Mouse (Mus musculus): Measurements from ENCODE around the gene Pa2g4.
"Not testable (repeated sequence)": the region's sequence is repeated elsewhere in the genome, so short reads cannot be mapped to it uniquely, and the experiment has no call there.

The Pa2g4 gene

DNA sequence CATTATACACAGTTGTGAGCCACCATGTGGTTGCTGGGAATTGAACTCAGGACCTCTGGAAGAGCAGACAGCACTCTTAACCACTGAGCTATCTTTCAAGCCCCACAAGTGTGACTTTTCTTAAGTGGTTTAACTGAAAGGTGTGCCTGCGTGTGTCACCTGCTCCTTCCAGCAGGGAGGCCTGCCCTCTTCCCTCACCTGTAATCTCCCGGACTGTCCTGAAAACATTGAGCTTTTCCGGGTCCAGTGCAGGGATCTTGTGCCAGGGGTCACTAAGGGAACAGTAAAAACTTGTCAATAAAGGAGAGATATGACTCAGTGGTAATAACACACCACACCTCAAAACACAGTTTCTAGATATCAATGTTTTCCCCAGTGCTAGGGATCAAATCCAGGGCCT lies 13.5 kb upstream of the Pa2g4 start:
- no peak for DNase-seq (ENCODE audit: low spot score in 2 of 2)

DNA sequence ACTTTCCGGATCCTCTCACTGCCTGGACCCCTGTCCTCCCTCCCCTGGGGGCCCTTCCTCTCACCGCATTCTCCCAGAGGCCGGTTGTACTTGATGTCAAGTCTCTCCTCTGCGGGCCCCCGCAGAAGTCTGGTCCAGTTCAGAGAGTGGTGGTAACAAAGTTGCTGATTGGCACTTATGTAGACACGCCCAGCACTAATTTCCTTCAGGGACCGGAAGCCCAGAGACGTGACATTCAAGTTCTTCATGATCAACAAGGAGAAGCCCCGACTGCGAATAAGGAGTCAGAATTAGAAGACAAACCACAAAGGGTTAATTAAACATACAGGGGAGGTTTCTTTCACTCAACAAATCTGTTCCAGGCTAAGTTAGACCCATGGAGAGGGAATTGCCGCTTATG lies 12.5 kb upstream of the Pa2g4 start:
- DNase-seq (ENCODE audit: low spot score in 2 of 2), result no peak

DNA sequence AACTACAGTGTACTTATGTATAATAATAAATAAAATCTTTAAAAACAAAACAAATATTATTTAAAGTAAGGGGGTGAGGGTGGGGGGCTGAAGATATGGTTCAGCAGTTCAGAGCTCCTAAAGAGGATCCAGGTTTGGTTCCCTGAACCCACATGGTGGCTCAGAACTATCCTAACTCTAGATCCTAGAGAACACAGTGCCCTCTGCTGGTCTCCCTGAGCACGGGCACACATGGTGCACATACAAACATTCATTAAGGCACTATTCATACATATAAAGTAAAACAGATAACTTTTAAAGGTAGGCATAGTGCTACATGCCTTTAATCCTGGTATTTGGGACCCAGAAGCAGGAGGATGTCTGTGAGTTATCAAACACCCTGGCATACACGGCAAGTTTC lies 9.3 kb upstream of the Pa2g4 start:
- DNase-seq (ENCODE audit: low spot score in 2 of 2), result no peak

DNA sequence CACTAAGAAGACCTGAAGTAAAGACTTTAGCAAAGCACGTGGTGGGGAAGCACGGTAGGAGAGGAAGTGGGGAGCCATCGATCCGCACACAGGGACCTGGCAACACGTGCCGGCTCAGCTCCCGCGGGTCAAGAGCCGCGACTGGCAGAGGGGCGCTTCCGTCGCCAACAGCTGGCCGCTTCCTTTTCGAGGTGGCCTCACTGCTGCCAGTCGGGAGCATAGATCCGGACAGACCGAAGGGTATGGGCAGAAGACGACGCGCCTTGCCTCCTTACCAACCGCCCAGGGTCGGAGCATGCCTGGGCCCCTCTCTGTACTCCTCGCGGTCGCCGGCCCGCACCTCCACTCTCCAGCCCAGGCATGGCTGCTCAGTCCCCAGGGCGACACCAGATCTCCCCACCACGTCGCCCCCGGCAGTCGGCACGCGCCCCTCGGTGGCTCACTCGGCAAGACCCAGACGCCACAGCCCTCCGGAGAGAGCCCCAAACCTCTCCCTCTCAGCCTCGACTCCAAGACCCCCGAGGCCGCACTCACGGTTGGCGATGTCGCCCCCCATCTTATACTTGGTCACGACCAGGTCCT lies 490 bp downstream of the Pa2g4 start:
- no peak for DNase-seq (ENCODE audit: low spot score in 2 of 2)

DNA sequence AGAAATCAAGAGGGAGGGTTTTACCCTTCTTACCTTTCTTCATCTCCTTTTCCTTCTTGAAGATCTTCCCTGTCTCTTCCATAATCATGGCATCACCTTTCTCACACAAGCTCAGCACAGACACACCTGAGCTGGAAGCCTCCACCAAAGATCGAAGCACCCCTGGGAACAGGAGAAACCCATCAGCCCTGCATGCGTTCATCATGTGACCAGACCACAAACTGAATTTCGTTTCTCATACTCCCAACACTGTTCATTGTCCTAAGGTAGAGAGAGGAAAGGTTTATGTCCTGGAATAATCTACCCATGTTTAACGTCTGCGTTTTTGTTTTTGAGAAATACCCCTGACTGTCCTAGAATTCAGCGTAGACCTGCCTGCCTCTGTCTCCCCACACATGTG lies 2.2 kb downstream of the Pa2g4 start:
- no peak for DNase-seq (ENCODE audit: low spot score in 2 of 2)

DNA sequence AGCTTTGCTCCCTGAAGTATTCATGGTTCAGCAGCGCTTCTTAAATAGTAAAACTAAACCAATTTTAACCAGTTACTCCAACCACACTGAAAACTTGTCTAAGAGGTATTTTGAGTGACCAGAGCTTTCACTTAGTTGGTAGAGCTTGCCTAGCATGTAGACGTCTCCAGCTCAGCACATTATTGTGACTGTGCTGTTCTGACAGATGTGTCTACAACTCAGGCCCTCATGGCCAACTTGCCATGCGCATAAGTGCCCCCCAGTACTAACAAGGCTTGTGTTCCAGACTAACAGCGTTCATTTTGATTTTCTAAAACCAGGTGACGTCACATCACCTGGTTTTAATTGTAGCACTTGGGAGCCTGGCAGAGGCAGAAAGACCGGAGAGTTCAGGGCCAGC lies 8.8 kb downstream of the Pa2g4 start:
- no peak for DNase-seq (ENCODE audit: low spot score in 2 of 2)

DNA sequence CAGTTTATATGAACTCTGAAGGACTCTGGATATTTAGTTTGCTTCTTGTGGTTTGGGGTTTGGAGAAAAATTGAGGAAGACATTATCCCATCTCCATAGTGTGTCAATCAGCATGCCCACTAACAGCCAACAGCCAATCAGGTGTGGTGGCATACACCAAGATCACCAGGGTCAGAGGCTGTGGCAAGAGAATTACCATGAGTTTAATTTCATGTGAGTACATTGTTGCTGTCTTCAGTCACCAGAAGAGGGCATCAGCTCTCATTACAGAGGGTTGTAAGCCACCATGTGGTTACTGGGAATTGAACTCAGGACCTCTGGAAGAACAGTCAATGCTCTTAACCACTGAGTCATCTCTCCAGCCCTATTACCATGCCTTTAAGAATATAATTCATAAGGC lies 9.5 kb downstream of the Pa2g4 start:
- no peak for DNase-seq (ENCODE audit: low spot score in 2 of 2)

DNA sequence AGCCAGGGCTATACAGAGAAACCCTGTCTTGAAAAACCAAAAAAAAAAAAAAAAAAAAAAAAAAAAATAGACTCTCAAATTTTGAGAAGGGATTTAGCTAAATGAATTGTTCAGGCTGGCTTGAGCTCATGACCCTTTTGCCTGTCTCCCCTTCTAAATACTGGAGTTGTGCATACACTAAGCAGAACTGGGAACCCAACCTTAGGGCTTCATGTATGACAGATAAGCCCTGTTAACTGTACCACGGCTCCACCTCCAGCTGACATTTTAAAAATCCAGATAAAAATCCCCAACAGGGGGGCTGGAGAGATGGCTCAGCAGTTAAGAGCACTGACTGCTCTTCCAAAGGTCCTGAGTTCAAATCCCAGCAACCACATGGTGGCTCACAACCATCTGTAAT lies 10.2 kb downstream of the Pa2g4 start:
- DNase-seq (ENCODE audit: low spot score in 2 of 2), result not testable (repeated sequence)

DNA sequence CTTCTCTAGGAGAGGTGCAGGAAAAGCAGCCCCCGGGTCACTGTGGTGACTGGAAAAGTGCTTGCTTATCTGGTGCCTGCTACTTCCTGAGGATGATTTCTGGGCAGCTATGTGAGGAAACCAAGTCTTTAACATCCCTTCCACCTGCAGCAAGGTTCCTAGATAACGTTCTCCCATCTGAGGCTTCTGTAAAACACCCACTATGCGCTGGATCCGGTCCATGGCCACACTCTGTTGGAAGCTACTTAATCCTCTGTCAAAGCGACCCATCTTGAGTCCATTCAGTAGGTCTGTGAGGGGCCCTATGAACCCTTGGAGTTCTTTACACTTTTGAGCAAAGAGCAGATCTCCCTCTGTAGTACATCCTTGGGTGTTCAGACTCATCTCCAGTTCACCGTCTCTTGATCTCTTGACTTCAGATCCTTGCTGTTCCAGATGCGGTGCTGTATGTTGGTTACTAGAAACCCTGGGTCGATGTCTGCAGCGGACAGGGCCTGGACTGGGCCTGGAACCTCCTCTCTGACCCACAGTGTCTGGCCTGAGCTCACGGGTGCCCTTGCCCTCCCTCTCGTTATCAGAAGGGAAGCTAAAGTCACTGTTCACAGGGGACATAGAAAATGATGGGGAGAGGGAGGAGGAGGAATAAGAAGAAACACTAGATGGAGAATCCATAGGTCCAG lies 15.5 kb downstream of the Pa2g4 start:
- DNase-seq (ENCODE audit: low spot score in 2 of 2), result not testable (repeated sequence)

DNA sequence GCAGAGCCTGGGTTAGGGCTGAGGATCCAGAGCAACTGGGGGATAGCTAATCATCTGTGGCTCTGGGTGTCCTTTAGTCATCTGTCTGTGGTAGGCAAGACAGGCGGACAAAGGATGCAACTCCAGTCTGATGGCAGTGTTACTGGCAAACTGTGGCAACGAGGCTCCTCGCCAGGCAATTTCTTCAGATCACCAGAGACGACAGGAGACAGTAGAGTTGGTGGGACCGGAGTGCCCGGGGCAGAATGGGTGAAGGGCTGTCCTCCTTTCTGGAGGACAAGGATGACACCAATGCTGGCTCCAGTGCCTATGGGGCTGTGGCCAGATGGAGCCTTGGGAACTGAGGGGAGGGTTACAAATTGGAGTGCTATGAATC lies 16.1 kb downstream of the Pa2g4 start:
- peak in 1 of 2 experiments; percentile 31 for DNase-seq (ENCODE audit: low spot score in 2 of 2)

DNA sequence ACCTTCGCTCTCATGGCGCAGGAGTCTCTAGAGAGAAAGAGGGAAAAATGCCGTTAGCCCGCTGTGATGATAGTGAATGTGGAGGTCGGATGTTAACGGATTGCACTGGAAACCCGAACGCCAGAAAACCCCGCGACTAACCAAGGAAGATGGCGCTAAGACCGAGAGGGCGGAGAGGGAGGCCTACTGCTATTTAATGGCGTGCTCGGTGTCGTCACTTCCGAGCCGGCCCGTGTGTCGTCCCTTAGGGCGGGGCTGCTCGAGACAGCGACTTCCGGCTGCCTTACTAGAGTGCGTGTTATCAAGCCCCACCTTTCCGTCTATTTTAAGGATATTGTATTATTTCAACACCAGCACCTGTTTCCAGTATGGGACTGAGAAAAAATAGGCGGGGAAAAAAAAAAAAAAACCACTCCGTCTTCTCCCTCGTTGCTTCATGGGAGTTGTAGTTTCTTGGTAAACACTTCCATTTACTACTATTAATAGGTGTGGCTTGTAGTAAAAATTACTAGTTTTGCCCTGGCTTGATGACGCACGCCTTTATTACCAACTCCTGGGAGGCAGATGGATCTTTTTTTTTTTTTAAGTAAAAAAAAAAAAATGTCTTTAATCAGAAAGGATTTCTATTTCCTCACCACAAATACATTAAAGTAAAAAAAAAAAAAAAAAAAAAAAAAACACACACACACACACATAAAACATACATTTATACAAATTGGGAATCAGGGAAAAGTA lies 16.7 kb downstream of the Pa2g4 start, which contains the start of gene Rpl41:
TSS of gene Rpl41 (minus strand) at position 359 of the 735 bp plus-strand sequence.
- peak; percentile 85 to 90 for DNase-seq (ENCODE audit: low spot score in 2 of 2)

DNA sequence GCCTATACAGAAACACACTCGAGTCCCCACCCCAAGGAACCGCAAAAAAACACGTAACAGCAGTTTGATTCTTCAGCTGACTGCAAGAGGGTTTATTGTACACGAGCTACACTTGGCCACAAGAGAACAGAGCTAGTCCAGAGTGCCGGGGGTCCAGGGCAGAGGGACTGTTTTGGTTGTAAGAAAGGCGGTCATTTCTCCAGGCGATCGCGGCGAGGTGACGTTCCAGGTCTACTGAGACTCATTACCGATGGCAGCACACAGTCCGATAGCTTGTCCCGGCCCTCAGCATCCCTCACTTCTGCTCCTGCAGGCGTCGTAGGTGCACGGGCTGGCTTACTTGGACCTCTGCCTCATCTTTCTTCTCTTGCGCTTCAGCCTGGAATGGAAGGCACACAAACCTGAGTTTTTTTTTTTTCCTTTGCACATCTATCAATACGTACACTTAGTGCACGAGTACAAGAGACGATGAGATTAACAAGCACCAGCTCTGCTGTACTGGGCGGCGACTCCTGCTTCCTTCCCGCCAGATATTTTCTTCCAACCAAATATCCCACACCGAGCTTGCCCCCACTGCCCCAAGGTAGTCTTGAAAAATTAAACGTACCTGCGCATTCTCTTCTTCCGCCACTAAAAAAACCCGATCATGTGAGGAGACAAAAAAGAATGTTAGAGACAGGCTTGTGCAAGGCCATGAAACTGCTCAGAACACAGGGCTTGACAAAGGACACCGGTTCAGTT lies 17.6 kb downstream of the Pa2g4 start:
- DNase-seq (ENCODE audit: low spot score in 2 of 2), result peak in 1 of 2 experiments; percentile 50

DNA sequence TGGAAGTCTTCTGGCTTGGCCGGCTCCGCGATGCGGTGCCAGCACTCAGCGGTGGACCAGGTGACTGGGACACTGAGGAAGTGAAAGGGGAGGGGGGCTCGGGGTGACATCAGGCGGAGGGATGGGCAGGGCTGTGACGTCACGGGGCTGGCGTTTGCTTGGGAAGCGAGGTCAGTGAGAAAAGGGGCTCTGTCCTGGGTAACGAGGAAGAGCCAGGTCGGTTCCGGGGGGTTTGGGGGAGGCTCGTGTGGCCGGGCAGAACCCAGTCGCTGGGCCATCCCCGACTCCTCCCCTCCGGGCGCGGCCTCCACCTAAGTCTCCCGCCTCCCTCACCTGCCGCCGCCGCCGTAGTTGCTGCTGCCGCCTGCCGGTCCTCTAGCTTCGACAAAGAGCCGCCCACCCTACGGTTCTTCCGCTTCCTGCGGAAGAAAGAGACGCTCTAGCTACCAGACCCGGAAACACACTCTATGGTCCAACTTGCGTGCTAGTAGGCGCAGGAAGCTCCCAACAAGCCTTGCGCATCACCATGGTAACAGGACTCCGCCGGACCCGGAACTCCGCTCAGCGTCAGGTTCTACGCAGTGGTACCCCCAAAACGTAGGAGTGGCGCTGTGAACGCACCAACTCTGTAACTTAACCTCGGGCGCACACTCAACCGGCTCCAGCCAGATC lies 18.3 kb downstream of the Pa2g4 start, which contains the start of gene Zc3h10:
TSS of gene Zc3h10 (minus strand) at position 414 of the 672 bp plus-strand sequence.
- peak; percentile 91 to 95 for DNase-seq (ENCODE audit: low spot score in 2 of 2)

DNA sequence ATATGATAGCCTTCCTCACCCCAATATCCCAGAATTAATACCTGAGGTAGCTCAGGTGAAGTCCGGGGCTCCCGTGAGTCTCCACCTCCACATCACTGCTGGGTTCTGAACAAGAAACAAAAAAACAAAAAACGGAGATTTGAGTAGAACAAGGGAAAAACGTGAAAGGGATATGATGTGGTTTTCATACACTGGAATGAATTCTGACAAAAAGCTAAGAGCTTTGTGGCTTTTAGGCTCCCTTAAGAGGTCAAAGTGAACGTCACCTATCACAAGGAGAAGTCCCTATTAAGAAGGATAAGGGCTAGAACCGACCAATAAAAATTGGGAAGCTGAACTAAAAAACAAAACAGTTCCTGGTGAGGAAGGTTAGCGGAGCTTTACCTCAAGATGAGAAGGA lies 19.0 kb downstream of the Pa2g4 start:
- no peak for DNase-seq (ENCODE audit: low spot score in 2 of 2)

DNA sequence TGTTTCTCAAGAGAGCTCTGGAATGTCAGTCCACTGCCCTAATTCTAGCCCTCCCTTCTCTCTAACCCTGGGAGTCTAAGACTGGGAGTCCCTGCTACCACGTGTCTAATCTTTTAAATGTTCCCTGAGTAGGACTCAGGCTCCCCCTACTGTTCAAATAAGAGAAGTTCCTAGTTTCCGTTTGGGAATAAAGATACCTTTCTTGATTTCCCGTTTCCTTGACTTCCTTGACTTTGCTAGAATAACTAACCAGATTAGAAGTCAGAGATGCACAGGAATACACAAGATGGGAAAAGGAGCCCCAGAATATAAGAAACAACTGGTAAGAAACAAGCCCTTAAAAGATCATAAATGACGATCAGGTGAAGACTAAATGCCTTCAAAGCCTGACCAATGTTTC lies 19.4 kb downstream of the Pa2g4 start:
- no peak for DNase-seq (ENCODE audit: low spot score in 2 of 2)

DNA sequence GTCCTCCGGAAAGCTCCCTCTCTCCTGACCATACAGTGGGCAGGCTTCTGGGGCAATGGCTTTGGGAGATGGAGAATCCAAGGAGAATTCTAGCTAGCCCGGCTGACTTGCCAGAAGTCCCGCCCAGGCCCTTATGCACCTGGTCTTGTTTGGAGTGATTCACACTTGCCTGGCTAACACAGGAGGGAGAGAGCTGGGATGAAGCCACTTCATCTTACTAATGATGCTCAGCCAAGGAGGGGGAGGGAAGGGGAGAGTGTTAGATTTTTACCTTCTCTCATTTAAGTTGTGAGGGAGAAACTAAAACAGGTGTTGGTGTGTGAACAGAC lies 20.3 kb downstream of the Pa2g4 start:
- no peak for DNase-seq (ENCODE audit: low spot score in 2 of 2)

DNA sequence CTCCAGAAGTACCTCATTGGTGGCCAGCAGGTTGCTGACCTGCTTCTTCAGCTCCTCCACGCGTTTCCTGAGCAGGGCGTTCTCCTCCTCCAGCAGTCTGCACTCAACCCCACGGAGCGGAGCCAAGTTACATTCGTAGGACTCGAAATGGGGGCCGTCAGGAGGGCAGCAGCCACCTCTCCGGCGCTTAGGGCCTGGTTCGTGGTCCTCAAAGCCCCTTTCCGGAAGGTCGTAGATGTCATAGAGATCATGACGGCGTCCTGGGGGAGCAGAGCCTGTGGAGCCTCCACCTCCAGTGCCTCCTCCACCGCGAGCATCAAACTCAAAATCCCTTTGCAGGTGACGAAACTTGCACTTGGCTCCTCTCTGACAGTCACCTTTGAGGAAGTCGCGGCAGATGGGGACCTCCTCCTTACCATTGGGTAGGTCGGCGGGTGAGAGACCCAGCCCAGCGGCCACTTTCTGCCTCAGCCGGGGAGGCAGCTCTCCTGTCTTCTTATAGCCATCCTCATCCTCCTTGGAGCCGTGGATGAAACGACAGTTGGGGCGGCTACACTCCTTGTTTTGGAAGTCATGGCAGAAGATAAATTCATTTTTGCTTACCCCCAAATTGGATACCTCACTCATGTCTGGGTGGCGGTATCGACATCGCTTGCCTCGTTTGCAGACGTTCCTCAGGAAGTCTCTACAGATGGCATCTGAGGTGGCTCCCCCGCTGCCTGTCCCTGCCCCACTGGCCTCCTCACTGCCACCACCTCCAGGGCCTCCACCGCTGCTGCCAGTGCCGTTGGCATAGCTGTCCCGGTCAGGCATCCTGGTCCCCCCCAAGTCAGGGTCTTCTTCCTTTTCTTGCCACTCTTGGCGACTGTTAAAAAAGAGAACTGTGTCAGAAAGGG lies 20.9 kb downstream of the Pa2g4 start:
- no peak for DNase-seq (ENCODE audit: low spot score in 2 of 2)

DNA sequence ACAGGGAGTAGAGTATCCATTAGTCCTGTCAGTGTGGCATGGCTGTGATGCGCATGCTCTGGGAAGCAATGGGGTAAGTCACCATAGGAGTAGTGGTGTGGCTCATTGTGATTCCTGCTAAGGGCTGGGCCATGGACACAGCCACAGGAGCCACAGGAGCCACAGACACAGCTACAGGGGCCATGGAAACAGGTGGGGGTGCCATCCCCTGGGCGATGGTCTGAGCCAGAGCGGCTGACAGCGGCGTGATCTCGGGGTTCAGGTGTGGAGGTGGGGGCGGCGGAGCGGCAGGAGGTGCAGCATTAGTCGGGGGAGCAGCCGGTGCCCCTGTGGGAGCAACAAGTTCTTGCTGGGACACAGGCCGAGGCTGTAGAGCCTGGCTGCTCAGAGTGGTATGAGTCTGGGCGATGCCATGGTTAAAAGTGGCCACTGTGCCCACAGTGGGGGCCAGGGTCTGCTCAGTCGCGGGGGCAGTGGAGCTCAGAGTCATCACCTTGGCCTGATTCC lies 21.6 kb downstream of the Pa2g4 start:
- DNase-seq (ENCODE audit: low spot score in 2 of 2), result no peak

DNA sequence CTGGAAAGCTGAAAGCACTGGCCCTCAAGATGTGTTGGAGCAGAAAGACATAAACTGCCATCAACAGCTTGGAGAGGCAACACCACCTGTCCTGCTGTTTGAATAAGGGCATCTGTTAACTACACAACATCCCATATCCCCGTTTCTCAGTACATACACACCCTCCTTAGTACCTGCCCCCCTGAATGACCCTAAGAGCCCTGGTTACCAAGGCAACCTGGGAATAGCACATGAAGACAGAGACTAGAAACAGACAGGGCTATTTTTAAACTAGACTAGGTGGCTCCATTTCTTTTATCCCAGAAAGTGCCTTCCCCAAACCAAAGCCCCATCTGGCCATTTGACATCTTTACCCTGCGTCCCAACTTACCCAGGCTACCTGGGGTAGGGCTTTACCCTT lies 22.7 kb downstream of the Pa2g4 start:
- no peak for DNase-seq (ENCODE audit: low spot score in 2 of 2)

DNA sequence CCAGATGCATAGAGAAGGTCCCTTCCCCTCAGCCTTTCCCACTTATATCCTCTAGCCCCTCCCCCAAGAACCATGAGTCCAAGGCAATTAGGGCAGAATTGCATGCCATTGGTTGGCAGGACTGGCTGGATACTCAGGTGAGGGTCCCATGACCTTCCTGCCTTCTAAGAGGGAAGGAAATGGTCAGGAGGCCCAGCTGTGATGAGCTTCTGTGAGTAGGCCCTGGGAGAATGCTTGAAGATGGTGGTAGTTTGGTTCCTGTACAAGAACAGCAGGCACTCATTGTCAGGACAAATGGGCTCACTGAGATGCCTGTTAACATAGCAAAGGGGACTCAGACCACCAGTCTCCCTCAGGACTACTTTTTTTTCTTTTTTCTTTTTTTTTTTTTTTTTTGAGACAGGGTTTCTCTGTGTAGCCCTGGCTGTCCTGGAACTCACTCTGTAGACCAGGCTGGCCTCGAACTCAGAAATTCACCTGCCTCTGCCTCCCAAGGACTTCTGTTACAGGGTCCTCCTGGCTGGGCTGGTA lies 27.4 kb downstream of the Pa2g4 start:
- no peak for DNase-seq (ENCODE audit: low spot score in 2 of 2)
